Mouse (Mus musculus) bone marrow, adult 2 months (tissue): ENCODE results near the gene Cldnd1. TPM values are rescaled to one million over a fixed set of nuclear protein-coding genes. Genes with fewer than 3 reads are reported as not detected.

Source experiments
- H3K27ac ChIP-seq: fragments of 200-500 bp; 2 replicates; pipeline ENCODE4 v1.5.1; 2012; ENCODE audit warnings: low read depth, mild to moderate bottlenecking, control low read depth, inconsistent platforms, low read length; ENCODE audit not compliant: control insufficient read depth, poor library complexity, insufficient read depth
- H3K4me1 ChIP-seq: fragments of 200-500 bp; 2 replicates; pipeline ENCODE4 v1.6.1; 2011; ENCODE audit warnings: low read length; ENCODE audit not compliant: control insufficient read depth, insufficient read depth
- H3K4me3 ChIP-seq: fragments of 200-500 bp; replicated peaks from 2 replicates; pipeline ENCODE3; 2011; ENCODE audit warnings: mild to moderate bottlenecking, low read depth, low read length, control low read depth; ENCODE audit not compliant: control insufficient read depth
- CTCF ChIP-seq: fragments of 200-500 bp; IDR thresholded peaks from 2 replicates; pipeline ENCODE4 v1.5.1; 2011; ENCODE audit warnings: low read length, control low read depth; ENCODE audit not compliant: control insufficient read depth, insufficient read depth
- POLR2A ChIP-seq: fragments of 200-500 bp; IDR thresholded peaks from 2 replicates; pipeline ENCODE4 v1.6.1; 2011; ENCODE audit warnings: low read depth, mild to moderate bottlenecking, control low read depth, low read length, borderline replicate concordance; ENCODE audit not compliant: control insufficient read depth
- WGBS: fragments of 180-500 bp; shearing (Covaris S2); methylation state at CpG from one replicate; pipeline ENCODE4 v1.1.7; 2018; 5-methylcytosine and 5-hydroxymethylcytosine counted together
- polyA plus RNA-seq: library from polyadenylated mRNA; stranded (reverse); fragments of >200 nt; gene quantifications from 2 replicates; pipeline ENCODE4 v1.2.4, GENCODE M21; 2011; ENCODE audit warnings: low replicate concordance; ENCODE audit not compliant: missing spikeins, insufficient read depth, insufficient read length

Cldnd1 gene
- polyA plus RNA-seq, 1 experiment, result 5.4 TPM

DNA sequence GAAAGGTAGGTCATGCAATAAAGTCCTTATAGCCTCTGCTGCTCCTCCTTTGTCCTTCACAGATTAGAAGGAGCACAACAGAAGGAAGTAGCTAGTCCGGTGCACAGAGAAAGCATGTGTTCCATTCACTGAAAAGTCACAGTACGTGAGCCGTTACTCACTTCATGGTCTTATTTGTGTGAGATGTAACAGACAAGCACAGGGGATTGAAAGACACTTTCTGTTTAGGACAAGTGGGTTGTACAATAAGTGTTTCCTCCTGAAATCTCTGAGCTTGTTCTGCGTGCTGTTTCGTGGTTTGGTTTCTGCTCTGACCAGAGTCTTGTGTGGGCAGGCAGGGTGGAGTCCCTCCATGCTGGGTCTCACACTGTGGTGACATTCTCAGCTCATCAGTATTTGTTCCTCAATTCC is 37.4 kb upstream of the Cldnd1 start:
- 11% methylated on average over 5 of the region's 5 CpGs for WGBS
- H3K4me1 ChIP-seq, result no peaks in the 10 kb centered on the region; the same call in 1 of the 2 replicates
- H3K4me3 ChIP-seq, result no peak overlapping the region
- H3K27ac ChIP-seq, result peak overlapping the region; percentile 24; the same call in 1 of the 2 replicates
- TF ChIP-seq POLR2A (no peak), CTCF (no peak)

DNA sequence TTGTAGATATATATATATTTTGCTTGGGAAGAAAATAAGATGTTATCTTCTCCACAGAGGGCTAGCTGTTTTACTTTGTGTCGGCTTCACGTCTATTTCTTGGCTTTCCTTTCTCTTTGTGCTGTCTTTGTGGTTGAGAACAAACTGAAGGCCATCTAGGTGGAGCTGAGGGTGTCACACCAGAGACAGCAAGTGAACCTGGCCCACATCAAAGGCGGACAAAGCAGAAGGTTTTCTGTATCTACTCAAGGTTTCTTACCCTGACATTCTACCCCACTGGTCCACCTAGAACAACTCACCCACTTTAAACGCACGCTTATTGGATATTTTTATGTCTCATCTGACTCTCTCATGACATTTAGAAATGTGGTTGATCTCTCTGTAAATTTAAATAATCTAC is 33.6 kb upstream of the Cldnd1 start:
- WGBS, result 80% methylated on average over 5 of the region's 5 CpGs
- no peaks in the 10 kb centered on the region; the same call in 1 of the 2 replicates for H3K4me1 ChIP-seq
- H3K4me3 ChIP-seq, result no peak overlapping the region
- no peak overlapping the region for H3K27ac ChIP-seq
- TF ChIP-seq CTCF, result no peak
- no peak for TF ChIP-seq POLR2A

DNA sequence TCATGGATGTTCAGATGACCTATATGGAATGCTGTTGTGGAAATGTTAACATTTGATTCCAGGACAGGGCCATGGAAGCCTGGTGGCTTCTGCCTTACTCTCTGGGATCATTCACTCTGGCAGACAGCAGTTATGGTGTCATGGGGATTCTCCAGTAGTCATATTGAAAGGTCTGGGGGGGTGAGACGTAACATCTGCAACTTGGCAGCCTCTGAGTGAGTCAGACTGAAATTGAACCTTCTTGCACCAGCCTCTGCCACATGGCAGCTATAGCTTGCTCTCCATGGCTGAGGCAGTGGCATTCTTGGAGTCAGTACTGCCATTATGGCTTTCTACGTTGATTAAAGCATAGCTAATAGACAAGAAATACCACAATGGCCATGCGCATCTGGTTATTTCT is 30.9 kb upstream of the Cldnd1 start:
- H3K4me1 ChIP-seq, result no peaks in the 10 kb centered on the region
- no peak overlapping the region for H3K27ac ChIP-seq
- WGBS, result 81% methylated on average over 3 of the region's 3 CpGs
- no peak overlapping the region for H3K4me3 ChIP-seq
- TF ChIP-seq POLR2A (no peak), CTCF (no peak)

DNA sequence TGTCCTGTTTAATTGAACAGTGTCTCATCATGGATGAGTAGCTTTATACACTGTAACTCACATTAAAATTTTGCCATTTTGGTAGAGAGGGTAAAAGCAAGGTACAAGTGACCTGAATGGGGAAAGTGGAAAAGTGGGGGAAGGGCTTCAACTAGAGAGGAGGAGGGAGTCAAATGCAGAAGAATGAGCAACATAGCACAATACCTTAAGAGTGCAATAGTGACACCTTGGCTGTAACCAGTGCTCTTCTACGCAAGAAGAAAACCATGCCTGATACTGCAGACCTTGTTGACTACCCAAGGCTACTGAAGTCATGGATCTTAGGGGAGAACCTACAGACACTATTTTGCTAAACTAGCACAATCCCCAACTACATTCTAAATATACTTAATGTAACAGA is 30.4 kb upstream of the Cldnd1 start:
- H3K4me3 ChIP-seq, result no peak overlapping the region
- TF ChIP-seq POLR2A (no peak), CTCF (no peak)
- H3K4me1 ChIP-seq, result no peaks in the 10 kb centered on the region
- 81% methylated on average over 1 of the region's 1 CpGs for WGBS
- no peak overlapping the region for H3K27ac ChIP-seq

DNA sequence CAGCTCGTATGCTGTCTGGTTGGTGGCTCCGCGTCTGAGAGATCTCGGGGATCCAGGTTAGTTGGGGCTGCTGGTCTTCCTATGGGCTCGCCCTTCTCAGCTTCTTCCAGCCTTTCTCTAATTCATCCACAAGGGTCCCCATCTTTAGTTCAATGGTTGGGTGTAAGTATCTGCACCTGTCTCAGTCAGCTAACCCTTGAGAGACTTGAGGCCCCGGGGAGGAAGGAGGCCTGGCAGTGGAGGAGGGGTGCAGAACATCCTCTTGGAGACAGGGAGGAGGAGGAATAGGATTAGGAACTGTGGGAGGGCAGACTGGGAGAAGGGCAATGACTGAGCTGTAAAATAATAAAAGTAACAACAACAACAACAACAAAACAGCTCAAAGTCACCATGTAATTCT is 27.5 kb upstream of the Cldnd1 start:
- H3K27ac ChIP-seq, result no peak overlapping the region
- TF ChIP-seq POLR2A (no peak), CTCF (no peak)
- WGBS, result 74% methylated on average over 6 of the region's 6 CpGs
- H3K4me1 ChIP-seq, result no peaks in the 10 kb centered on the region
- H3K4me3 ChIP-seq, result no peak overlapping the region

DNA sequence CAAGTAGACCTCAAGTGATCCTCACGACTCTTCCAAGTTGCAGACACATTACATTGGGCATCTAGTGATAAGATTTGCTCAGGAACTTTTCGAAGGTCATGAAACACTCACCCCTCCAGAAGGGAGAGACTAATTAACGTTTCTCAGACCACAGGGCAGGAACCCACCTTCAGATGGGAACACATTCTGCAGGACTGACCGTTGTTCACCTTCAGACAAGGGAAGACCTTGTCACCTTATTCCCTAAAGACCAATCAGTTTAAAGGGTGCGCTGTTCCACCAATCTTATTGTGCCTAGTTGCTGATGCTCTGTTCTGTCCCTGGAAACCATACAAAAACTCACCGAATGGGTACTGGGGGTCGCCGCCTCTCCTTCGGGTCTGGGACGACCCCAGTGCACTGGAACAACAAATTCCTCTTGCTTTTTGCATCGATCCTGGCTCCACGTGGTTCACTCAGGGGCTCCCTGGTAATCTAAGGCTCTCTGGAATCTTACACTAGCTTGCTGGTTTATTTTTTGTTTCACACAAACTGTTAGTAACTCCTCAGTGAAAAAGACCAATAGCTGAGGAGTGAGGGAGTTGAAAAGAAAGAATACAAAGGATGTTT is 26.8 kb upstream of the Cldnd1 start:
- no peak for TF ChIP-seq POLR2A
- TF ChIP-seq CTCF, result no peak
- H3K4me3 ChIP-seq, result no peak overlapping the region
- H3K27ac ChIP-seq, result no peak overlapping the region
- 81% methylated on average over 12 of the region's 12 CpGs for WGBS
- H3K4me1 ChIP-seq, result no peaks in the 10 kb centered on the region

DNA sequence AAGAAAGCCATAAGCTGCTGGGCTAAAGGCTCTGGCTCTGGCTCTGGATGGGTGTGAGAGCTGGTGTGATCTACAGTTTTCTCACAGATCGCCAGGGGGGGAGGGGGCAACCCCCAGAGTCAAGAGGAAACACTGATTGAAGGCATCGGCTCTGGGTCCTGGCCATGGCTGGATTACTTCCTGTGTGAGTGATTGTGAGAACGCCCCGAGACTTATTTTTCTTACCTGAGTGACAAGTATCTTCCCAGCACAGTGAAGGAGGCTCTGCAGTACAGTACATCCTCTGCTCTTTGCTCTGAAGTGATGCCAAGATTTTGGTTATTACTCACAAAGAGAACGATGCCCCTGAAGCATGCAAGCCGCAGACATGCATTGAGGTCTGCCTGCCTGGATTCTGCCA is 25.9 kb upstream of the Cldnd1 start:
- no peak for TF ChIP-seq CTCF
- no peak for TF ChIP-seq POLR2A

DNA sequence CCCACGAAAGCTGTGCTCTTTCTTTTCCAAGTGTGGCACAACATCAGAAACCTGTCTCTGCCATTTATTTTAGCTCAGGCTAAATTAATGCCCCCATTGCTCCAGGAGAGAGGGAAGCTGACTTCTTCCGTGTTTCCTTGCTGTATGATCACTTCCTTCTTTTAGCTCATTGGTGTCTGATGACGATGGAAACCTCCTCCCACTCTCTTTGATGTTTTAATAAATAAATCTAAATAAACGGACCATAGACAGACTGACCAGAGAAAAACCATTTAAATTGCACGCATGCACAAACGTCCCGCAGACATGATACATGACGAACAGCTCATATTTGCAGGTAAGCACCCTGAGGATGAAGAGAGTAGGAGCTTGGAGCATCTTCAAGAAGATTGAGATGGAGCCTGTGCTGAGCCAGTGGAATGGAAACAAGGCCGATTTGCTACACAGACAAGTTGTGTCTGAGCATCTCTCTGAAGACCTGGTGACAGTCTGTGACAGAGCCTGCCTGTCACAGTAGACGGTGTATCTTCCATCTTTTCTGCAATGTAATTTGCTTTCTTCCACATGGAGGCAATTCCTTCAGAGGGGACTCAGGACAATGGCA is 25.3 kb upstream of the Cldnd1 start:
- H3K4me1 ChIP-seq, result no peaks in the 10 kb centered on the region
- H3K27ac ChIP-seq, result no peak overlapping the region
- H3K4me3 ChIP-seq, result no peak overlapping the region
- no peak for TF ChIP-seq CTCF
- TF ChIP-seq POLR2A, result no peak
- WGBS, result 68% methylated on average over 10 of the region's 10 CpGs

More for the DNA sequence above, 25.9 kb upstream of the Cldnd1 start:
- Histone ChIP-seq H3K4me3 (no peak overlapping the region), H3K4me1 (no peaks in the 10 kb centered on the region), H3K27ac (no peak overlapping the region)
- WGBS, result 43% methylated on average over 6 of the region's 6 CpGs
